Mouse (Mus musculus): ENCODE data around the gene 6430628N08Rik.
A peak's percentile ranks its signal among the peaks of the same experiment; 100 is the strongest.

The 6430628N08Rik gene

GRCm38 (mm10) chr4:115886875-115887274 is 3.6 kb upstream of the 6430628N08Rik start:
- DNase-seq (ENCODE audit: low read depth, low spot score), result no peak

GRCm38 (mm10) chr4:115890066-115890465 is 399 bp upstream of the 6430628N08Rik start:
- no peak for DNase-seq (ENCODE audit: low read depth, low spot score)

- DNase-seq (ENCODE audit: low read depth, low spot score), result no peak
Measured at GRCm38 (mm10) chr4:115894281-115894680, 3.8 kb downstream of the 6430628N08Rik start.

GRCm38 (mm10) chr4:115897901-115898631 is 7.6 kb downstream of the 6430628N08Rik start:
- peak; percentile 51 for DNase-seq (ENCODE audit: low read depth, low spot score)

- peak; percentile 84 for DNase-seq (ENCODE audit: low read depth, low spot score)
Measured at GRCm38 (mm10) chr4:115902816-115903215, 12.4 kb downstream of the 6430628N08Rik start.

- peak; percentile 73 for DNase-seq (ENCODE audit: low read depth, low spot score)
Measured at GRCm38 (mm10) chr4:115904375-115904774, 13.9 kb downstream of the 6430628N08Rik start.

- DNase-seq (ENCODE audit: low read depth, low spot score), result peak; percentile 51
Measured at GRCm38 (mm10) chr4:115905701-115906100, 15.2 kb downstream of the 6430628N08Rik start.

GRCm38 (mm10) chr4:115906791-115907190 is 16.3 kb downstream of the 6430628N08Rik start:
- no peak for DNase-seq (ENCODE audit: low read depth, low spot score)

- DNase-seq (ENCODE audit: low read depth, low spot score), result no peak
Measured at GRCm38 (mm10) chr4:115907994-115908393, 17.5 kb downstream of the 6430628N08Rik start.

GRCm38 (mm10) chr4:115908641-115909040 is 18.2 kb downstream of the 6430628N08Rik start:
- no peak for DNase-seq (ENCODE audit: low read depth, low spot score)

GRCm38 (mm10) chr4:115911586-115911985 is 21.1 kb downstream of the 6430628N08Rik start:
- no peak for DNase-seq (ENCODE audit: low read depth, low spot score)

GRCm38 (mm10) chr4:115919911-115920310 is 29.4 kb downstream of the 6430628N08Rik start:
- no peak for DNase-seq (ENCODE audit: low read depth, low spot score)

- DNase-seq (ENCODE audit: low read depth, low spot score), result no peak
Measured at GRCm38 (mm10) chr4:115922688-115923087, 32.2 kb downstream of the 6430628N08Rik start.

- no peak for DNase-seq (ENCODE audit: low read depth, low spot score)
Measured at GRCm38 (mm10) chr4:115923262-115923880, 32.9 kb downstream of the 6430628N08Rik start.

GRCm38 (mm10) chr4:115927637-115928036 is 37.2 kb downstream of the 6430628N08Rik start:
- no peak for DNase-seq (ENCODE audit: low read depth, low spot score)

GRCm38 (mm10) chr4:115931556-115932088 is 41.2 kb downstream of the 6430628N08Rik start:
- DNase-seq (ENCODE audit: low read depth, low spot score), result no peak

GRCm38 (mm10) chr4:115935835-115936581 is 45.5 kb downstream of the 6430628N08Rik start:
- no peak for DNase-seq (ENCODE audit: low read depth, low spot score)

GRCm38 (mm10) chr4:115936646-115937045 is 46.2 kb downstream of the 6430628N08Rik start:
- no peak for DNase-seq (ENCODE audit: low read depth, low spot score)

GRCm38 (mm10) chr4:115937061-115937976 is 46.9 kb downstream of the 6430628N08Rik start:
- no peak for DNase-seq (ENCODE audit: low read depth, low spot score)

- DNase-seq (ENCODE audit: low read depth, low spot score), result no peak
Measured at GRCm38 (mm10) chr4:115938276-115939160, 48.1 kb downstream of the 6430628N08Rik start.

Measured in mesoderm, embryonic 11.5 days (tissue).